Mouse (Mus musculus): ENCODE measurements around the gene Ptprg.

The Ptprg gene

GRCm38 (mm10) chr14:11553273-11553665 is at the start of gene Ptprg:
Ptprg (plus strand) TSS chr14:11553532.
- in situ Hi-C loops (cut with MboI, MseI) = no loop called here

GRCm38 (mm10) chr14:11503803-11504365 is 49.4 kb upstream of the Ptprg start:
- in situ Hi-C loops (cut with MboI, MseI) = no loop called here

- in situ Hi-C loops (cut with MboI, MseI) = no loop called here
Observed at GRCm38 (mm10) chr14:11510173-11510572, 43.2 kb upstream of the Ptprg start.

GRCm38 (mm10) chr14:11519171-11519570 is 34.2 kb upstream of the Ptprg start:
- in situ Hi-C loops (cut with MboI, MseI) = no loop called here

GRCm38 (mm10) chr14:11523052-11523451 is 30.3 kb upstream of the Ptprg start:
- in situ Hi-C loops (cut with MboI, MseI) = no loop called here

- in situ Hi-C loops (cut with MboI, MseI) = no loop called here
Observed at GRCm38 (mm10) chr14:11529591-11529990, 23.7 kb upstream of the Ptprg start.

GRCm38 (mm10) chr14:11534456-11534855 is 18.9 kb upstream of the Ptprg start:
- in situ Hi-C loops (cut with MboI, MseI) = no loop called here

- in situ Hi-C loops (cut with MboI, MseI) = no loop called here
Observed at GRCm38 (mm10) chr14:11536121-11536520, 17.2 kb upstream of the Ptprg start.

- in situ Hi-C loops (cut with MboI, MseI) = no loop called here
Observed at GRCm38 (mm10) chr14:11551892-11552291, 1.4 kb upstream of the Ptprg start.

- in situ Hi-C loops (cut with MboI, MseI) = no loop called here
Observed at GRCm38 (mm10) chr14:11552521-11553272, 635 bp upstream of the Ptprg start.

- in situ Hi-C loops (cut with MboI, MseI) = no loop called here
Observed at GRCm38 (mm10) chr14:11553679-11554305, 460 bp downstream of the Ptprg start.

- in situ Hi-C loops (cut with MboI, MseI) = no loop called here
Observed at GRCm38 (mm10) chr14:11554306-11555041, 1.1 kb downstream of the Ptprg start.

GRCm38 (mm10) chr14:11555061-11555501 is 1.7 kb downstream of the Ptprg start:
- in situ Hi-C loops (cut with MboI, MseI) = no loop called here

- in situ Hi-C loops (cut with MboI, MseI) = no loop called here
Observed at GRCm38 (mm10) chr14:11555521-11556355, 2.4 kb downstream of the Ptprg start.

- in situ Hi-C loops (cut with MboI, MseI) = no loop called here
Observed at GRCm38 (mm10) chr14:11556356-11557130, 3.2 kb downstream of the Ptprg start.

GRCm38 (mm10) chr14:11558496-11558895 is 5.2 kb downstream of the Ptprg start:
- in situ Hi-C loops (cut with MboI, MseI) = no loop called here

- in situ Hi-C loops (cut with MboI, MseI) = no loop called here
Observed at GRCm38 (mm10) chr14:11560641-11561232, 7.4 kb downstream of the Ptprg start.

GRCm38 (mm10) chr14:11561397-11561796 is 8.1 kb downstream of the Ptprg start:
- in situ Hi-C loops (cut with MboI, MseI) = no loop called here

GRCm38 (mm10) chr14:11562870-11563269 is 9.5 kb downstream of the Ptprg start:
- in situ Hi-C loops (cut with MboI, MseI) = no loop called here

GRCm38 (mm10) chr14:11563656-11564055 is 10.3 kb downstream of the Ptprg start:
- in situ Hi-C loops (cut with MboI, MseI) = no loop called here

Data from regulatory T cell (primary cell).